Mouse (Mus musculus): ENCODE data around the gene Ankrd40. TPM values are rescaled to one million over a fixed set of nuclear protein-coding genes. Genes with fewer than 3 reads are reported as not detected.

Ankrd40 gene
- polyA plus RNA-seq, 1 experiment from 2014 or later, result 117 TPM

DNA sequence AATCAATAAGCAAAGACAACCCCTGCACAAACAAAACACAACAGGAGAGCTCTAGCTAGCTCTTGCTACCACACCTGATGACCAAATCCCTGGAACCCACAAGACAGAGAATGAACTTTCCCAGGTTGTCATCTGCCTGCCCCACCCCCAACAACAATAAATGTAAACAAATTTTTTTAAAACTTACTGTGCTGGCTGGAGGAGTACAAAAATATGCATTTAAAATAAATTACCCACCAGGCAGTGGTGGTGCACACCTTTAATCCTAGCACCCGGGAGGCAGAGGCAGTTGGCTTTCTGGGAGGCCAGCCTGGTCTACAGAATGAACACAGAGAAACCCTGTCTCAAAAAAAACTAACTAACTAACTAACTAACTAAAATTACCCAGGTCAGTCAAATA lies 10.8 kb upstream of the Ankrd40 start:
- no peaks in the 10 kb centered on the region for H3K36me3 ChIP-seq (ENCODE audit: inconsistent target)
- peak overlapping the region; percentile 64 for H3K27ac ChIP-seq
- H3K79me2 ChIP-seq (ENCODE audit: inconsistent target), result peaks cover 93% of the 10 kb centered on the region
- 58% methylated on average over 1 of the region's 1 CpGs for WGBS (ENCODE audit: missing documents)
- peak overlapping the region; percentile 7; the same call in 1 of the 2 replicates for H3K4me3 ChIP-seq (ENCODE audit: inconsistent target)

DNA sequence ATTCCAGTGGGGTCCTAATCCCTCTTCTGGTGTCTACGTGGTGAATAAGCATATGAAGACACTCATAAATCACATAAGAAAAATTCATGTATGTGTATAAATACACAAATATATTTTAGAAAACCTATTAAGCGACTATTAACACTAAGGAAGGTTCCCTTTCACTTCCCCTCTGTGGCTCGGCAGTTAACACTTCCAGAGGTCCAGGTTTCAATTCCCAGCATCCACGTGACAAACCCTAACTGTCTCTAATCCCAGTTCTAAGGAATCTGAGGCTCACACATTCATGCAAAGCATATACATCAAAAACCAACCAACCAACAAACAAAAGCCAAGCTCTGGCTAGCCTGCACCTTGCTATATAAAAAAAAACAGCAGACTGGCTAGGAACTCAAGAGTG lies 10.3 kb upstream of the Ankrd40 start:
- Histone ChIP-seq H3K4me3 (ENCODE audit: inconsistent target) (peak overlapping the region; percentile 7; the same call in 1 of the 2 replicates), H3K27ac (peak overlapping the region; percentile 64), H3K36me3 (ENCODE audit: inconsistent target) (no peaks in the 10 kb centered on the region), H3K79me2 (ENCODE audit: inconsistent target) (peaks cover 88% of the 10 kb centered on the region)
- 18% methylated on average over 4 of the region's 4 CpGs for WGBS (ENCODE audit: missing documents)

GRCm38 (mm10) chr11:94318056-94318455 lies 9.7 kb upstream of the Ankrd40 start:
- H3K36me3 ChIP-seq (ENCODE audit: inconsistent target), result no peaks in the 10 kb centered on the region
- H3K79me2 ChIP-seq (ENCODE audit: inconsistent target), result peaks cover 83% of the 10 kb centered on the region
- WGBS (ENCODE audit: missing documents), result 80% methylated on average over 5 of the region's 5 CpGs
- H3K4me3 ChIP-seq (ENCODE audit: inconsistent target), result no peak overlapping the region; the same call in 1 of the 2 replicates
- peak overlapping the region; percentile 64 for H3K27ac ChIP-seq

DNA sequence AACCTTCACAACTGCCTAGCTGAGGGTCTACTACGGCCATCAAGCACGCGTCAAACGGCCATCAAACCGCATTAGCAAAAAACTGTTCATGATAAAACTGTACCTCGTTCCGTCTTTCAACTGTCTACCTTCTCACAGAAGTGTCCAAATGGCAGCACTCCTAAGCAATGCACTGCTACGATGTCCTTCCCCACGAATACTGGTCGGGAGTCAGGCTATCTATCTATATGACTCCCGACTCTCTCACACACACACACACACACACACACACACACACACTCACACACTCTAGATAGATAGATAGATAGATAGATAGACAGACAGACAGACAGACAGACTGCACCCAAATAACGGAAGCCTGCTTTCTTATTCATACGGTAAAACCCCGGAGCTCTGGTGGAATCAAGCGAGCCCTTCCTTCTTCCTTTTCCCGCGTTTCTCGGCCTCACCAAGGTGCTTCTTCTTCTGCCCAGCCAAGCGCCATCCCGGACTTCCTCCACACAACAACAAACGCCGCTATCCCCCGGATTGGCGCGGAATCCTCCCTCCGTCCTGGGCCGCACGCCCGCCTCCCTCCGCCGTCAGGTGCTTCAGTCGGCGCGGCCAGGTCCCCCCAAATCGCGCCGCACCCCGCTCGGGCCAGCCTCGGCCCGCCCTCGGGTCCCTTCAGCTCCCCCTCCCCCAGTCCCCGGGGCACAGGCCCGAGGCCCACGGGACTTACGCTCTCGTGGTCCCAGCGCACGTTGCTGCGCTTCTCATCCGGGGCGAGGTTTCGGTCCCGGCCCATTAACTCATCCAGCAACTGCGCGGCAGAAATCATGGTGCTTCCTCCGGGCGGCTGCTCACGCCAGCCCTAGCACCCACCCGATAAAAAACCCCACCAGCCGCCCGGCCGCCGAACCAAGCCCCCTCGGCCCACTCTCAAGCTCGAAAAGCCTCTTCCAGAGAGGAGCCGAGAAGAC lies 6.6 kb upstream of the Ankrd40 start:
- peaks cover 51% of the 10 kb centered on the region for H3K79me2 ChIP-seq (ENCODE audit: inconsistent target)
- no peaks in the 10 kb centered on the region for H3K36me3 ChIP-seq (ENCODE audit: inconsistent target)
- under 1% methylated on average over 61 of the region's 67 CpGs for WGBS (ENCODE audit: missing documents)
- peak overlapping the region; percentile 90 for H3K4me3 ChIP-seq (ENCODE audit: inconsistent target)
- peak overlapping the region; percentile 76 for H3K27ac ChIP-seq

GRCm38 (mm10) chr11:94321931-94322400 lies 5.8 kb upstream of the Ankrd40 start, which contains the start of gene Luc7l3:
Gene Luc7l3, minus strand, starts transcription at chr11:94321988.
- H3K79me2 ChIP-seq (ENCODE audit: inconsistent target), result peaks cover 44% of the 10 kb centered on the region
- WGBS (ENCODE audit: missing documents), result under 1% methylated on average over 35 of the region's 36 CpGs
- peak within 1 kb of the TSS; percentile 90 for H3K4me3 ChIP-seq (ENCODE audit: inconsistent target)
- H3K36me3 ChIP-seq (ENCODE audit: inconsistent target), result no peaks in the 10 kb centered on the region
- H3K27ac ChIP-seq, result peak within 1 kb of the TSS; percentile 78

DNA sequence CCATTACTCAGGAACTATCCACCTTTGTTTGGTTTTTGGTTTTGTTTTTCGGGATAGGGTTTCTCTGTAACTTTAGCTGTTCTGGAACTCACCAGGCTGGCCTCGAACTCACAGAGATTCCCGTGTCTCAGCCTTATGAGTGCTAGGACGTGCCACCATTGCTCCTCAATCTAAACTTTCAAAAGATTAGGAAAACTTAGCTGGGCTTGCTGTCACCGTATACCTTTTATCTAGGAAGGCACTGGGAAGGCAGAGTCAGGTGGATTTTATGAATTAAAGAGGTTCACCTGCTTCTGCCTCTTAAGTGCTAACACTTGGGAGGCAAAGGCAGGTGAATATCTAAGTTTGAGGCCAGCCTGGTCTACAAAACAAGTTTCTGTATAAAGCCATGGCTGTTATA lies 5.2 kb upstream of the Ankrd40 start:
- Histone ChIP-seq H3K36me3 (ENCODE audit: inconsistent target) (no peaks in the 10 kb centered on the region), H3K27ac (peak overlapping the region; percentile 78), H3K79me2 (ENCODE audit: inconsistent target) (peaks cover 37% of the 10 kb centered on the region), H3K4me3 (ENCODE audit: inconsistent target) (peak overlapping the region; percentile 90)
- 61% methylated on average over 5 of the region's 5 CpGs for WGBS (ENCODE audit: missing documents)

- WGBS (ENCODE audit: missing documents), result 90% methylated on average over 5 of the region's 5 CpGs
- H3K27ac ChIP-seq, result no peak overlapping the region
- peaks cover 30% of the 10 kb centered on the region for H3K79me2 ChIP-seq (ENCODE audit: inconsistent target)
Observed at GRCm38 (mm10) chr11:94323271-94323925, 4.4 kb upstream of the Ankrd40 start.

GRCm38 (mm10) chr11:94324618-94325017 lies 3.2 kb upstream of the Ankrd40 start:
- Histone ChIP-seq H3K27ac (no peak overlapping the region), H3K36me3 (ENCODE audit: inconsistent target) (no peaks in the 10 kb centered on the region)
- 100% methylated on average over 5 of the region's 5 CpGs for WGBS (ENCODE audit: missing documents)

More at GRCm38 (mm10) chr11:94323271-94323925, 4.4 kb upstream of the Ankrd40 start:
- Histone ChIP-seq H3K4me3 (ENCODE audit: inconsistent target) (no peak overlapping the region), H3K36me3 (ENCODE audit: inconsistent target) (no peaks in the 10 kb centered on the region)

DNA sequence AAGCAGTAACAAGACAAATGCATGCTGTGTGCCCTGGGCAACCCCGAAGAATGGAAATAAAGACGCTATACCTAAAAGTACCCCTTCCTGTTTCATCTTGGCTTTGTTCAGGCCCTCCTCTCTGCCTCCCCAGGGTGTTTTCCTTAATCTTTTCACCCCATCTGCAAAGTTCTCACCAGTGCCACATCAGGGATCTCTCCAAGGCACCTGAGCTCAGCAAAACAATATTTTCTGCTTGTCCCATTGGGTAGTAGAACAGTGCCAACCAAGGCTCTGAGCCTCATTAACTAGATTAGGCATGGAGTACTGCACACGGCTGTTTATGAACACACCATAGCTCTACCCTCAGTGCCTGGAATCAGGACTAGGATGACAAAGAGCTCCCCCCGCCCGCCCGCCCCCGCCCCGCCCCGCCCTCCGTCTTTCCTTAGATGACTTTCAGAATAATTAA lies 815 bp upstream of the Ankrd40 start:
- Histone ChIP-seq H3K4me3 (ENCODE audit: inconsistent target) (peak overlapping the region; percentile 46; the same call in 1 of the 2 replicates), H3K79me2 (ENCODE audit: inconsistent target) (peaks cover 35% of the 10 kb centered on the region), H3K27ac (peak overlapping the region; percentile 88), H3K36me3 (ENCODE audit: inconsistent target) (no peaks in the 10 kb centered on the region)
- 37% methylated on average over 10 of the region's 10 CpGs for WGBS (ENCODE audit: missing documents)

More at GRCm38 (mm10) chr11:94324618-94325017, 3.2 kb upstream of the Ankrd40 start:
- Histone ChIP-seq H3K4me3 (ENCODE audit: inconsistent target) (no peak overlapping the region), H3K79me2 (ENCODE audit: inconsistent target) (peaks cover 28% of the 10 kb centered on the region)

DNA sequence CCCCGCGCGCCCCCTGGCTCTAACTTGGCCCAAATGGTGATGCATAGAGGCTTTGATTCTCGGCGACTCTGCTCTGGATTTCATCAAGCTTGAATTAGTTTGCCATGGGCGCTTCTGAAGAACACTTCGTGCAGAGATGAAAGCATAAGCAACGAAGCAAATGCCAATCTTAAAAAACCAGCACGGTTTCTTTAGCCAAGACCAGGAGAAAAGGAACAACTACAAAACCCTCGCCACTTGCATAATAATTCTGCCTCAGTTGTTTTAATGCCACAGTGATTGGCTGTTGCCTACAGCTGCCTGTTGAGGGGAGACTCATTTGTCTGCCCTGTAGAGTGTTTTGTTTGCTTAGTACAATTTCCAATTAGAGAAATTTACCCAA lies 834 bp downstream of the Ankrd40 start:
- no peaks in the 10 kb centered on the region for H3K36me3 ChIP-seq (ENCODE audit: inconsistent target)
- H3K27ac ChIP-seq, result peak overlapping the region; percentile 33
- 0% methylated on average over 10 of the region's 10 CpGs for WGBS (ENCODE audit: missing documents)
- peak overlapping the region; percentile 35 for H3K4me3 ChIP-seq (ENCODE audit: inconsistent target)
- H3K79me2 ChIP-seq (ENCODE audit: inconsistent target), result peaks cover 51% of the 10 kb centered on the region

- Histone ChIP-seq H3K27ac (no peak overlapping the region), H3K4me3 (ENCODE audit: inconsistent target) (no peak overlapping the region), H3K79me2 (ENCODE audit: inconsistent target) (peaks cover 54% of the 10 kb centered on the region), H3K36me3 (ENCODE audit: inconsistent target) (peaks cover 2% of the 10 kb centered on the region; the same call in 1 of the 2 replicates)
- 77% methylated on average over 4 of the region's 4 CpGs for WGBS (ENCODE audit: missing documents)
Observed at GRCm38 (mm10) chr11:94329270-94329891, 1.6 kb downstream of the Ankrd40 start.

DNA sequence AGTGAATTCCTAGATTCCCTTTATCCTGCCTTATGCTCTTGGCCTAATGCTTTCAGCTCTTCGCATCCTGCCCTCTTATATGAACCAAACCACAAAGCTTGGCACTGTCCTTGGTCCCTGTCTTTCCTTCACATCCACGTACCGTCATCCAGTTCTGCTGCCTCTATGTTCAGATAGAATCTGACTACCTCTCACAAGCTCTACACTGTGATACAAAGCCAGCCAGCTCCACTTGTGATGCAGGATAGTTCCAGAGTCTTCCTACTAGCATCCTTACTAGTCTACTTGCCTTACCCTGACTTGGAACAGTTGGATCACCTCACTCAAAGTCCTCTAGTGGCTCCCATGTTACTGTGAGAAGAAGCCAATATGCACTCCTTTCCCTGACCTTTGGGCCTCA lies 2.4 kb downstream of the Ankrd40 start:
- Histone ChIP-seq H3K79me2 (ENCODE audit: inconsistent target) (peaks cover 54% of the 10 kb centered on the region), H3K36me3 (ENCODE audit: inconsistent target) (peaks cover 10% of the 10 kb centered on the region; the same call in 1 of the 2 replicates), H3K4me3 (ENCODE audit: inconsistent target) (no peak overlapping the region), H3K27ac (no peak overlapping the region)
- 98% methylated on average over 3 of the region's 3 CpGs for WGBS (ENCODE audit: missing documents)

DNA sequence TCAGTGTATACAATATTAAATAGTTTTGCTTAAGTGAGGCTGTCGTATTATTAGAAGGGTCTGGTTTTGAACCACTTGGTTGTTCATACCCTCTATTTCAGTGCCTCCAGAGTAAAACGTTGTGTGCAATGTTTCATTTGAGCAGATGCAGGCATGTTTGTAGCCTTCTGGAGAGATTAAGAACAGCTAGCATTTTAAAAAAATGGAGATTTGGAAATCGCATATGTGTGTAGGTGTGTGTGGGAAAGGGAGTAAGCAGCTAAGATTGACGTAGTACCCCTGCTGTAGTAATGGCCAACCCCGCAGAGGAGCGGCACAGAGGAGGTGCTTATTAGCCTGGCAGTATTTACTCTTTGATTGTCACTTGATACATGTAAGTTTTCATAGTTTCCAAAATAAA lies 4.9 kb downstream of the Ankrd40 start:
- Histone ChIP-seq H3K4me3 (ENCODE audit: inconsistent target) (no peak overlapping the region), H3K27ac (no peak overlapping the region), H3K36me3 (ENCODE audit: inconsistent target) (peaks cover 26% of the 10 kb centered on the region), H3K79me2 (ENCODE audit: inconsistent target) (peaks cover 54% of the 10 kb centered on the region)
- WGBS (ENCODE audit: missing documents), result 98% methylated on average over 6 of the region's 6 CpGs

GRCm38 (mm10) chr11:94334386-94334968 lies 6.7 kb downstream of the Ankrd40 start:
- H3K36me3 ChIP-seq (ENCODE audit: inconsistent target), result peaks cover 44% of the 10 kb centered on the region

More at GRCm38 (mm10) chr11:94334386-94334968, 6.7 kb downstream of the Ankrd40 start:
- H3K79me2 ChIP-seq (ENCODE audit: inconsistent target), result peaks cover 44% of the 10 kb centered on the region
- no peak overlapping the region for H3K27ac ChIP-seq
- no peak overlapping the region for H3K4me3 ChIP-seq (ENCODE audit: inconsistent target)
- 96% methylated on average over 8 of the region's 8 CpGs for WGBS (ENCODE audit: missing documents)
